Mouse (Mus musculus): ENCODE results near the gene Diaph2. TPM values are rescaled to one million over a fixed set of nuclear protein-coding genes. Genes with fewer than 3 reads are reported as not detected.

Diaph2 gene
- 10.2 and 10.3 TPM in 2 replicates for polyA plus RNA-seq (2014; fragmentation: Nextera tagmentation; extraction: Ambion mirVana)

- H3K9ac ChIP-seq, result peak within 1 kb of the TSS; percentile 56
- peak within 1 kb of the TSS; percentile 52 for H3K4me3 ChIP-seq (ENCODE audit: low read depth, low read length)
- WGBS, result 10% methylated on average over 41 of the region's 49 CpGs
- peak within 1 kb of the TSS; percentile 60 for H3K27ac ChIP-seq (ENCODE audit: low read depth)
- peak; percentile 86 for DNase-seq
- H3K4me2 ChIP-seq, result peak within 1 kb of the TSS; percentile 54
- H3K36me3 ChIP-seq (ENCODE audit: insufficient read depth), result no peaks in the 10 kb centered on the region
- no peaks in the 10 kb centered on the region for H3K4me1 ChIP-seq (ENCODE audit: insufficient read depth)
- no peaks in the 10 kb centered on the region for H3K27me3 ChIP-seq (ENCODE audit: insufficient read depth, low read length)
- no peaks in the 10 kb centered on the region for H3K9me3 ChIP-seq (ENCODE audit: low read depth, low read length)
- no peak for TF ChIP-seq CTCF (IDR thresholded peaks at IDR 0.05; ENCODE audit: low read depth)
- peak; percentile 97 for ATAC-seq (ENCODE audit: insufficient read depth)
These were observed at the start of gene Diaph2 for GRCm38 (mm10) chrX:129749571-129750061. Gene Diaph2, plus strand, starts transcription at chrX:129749742.

DNA sequence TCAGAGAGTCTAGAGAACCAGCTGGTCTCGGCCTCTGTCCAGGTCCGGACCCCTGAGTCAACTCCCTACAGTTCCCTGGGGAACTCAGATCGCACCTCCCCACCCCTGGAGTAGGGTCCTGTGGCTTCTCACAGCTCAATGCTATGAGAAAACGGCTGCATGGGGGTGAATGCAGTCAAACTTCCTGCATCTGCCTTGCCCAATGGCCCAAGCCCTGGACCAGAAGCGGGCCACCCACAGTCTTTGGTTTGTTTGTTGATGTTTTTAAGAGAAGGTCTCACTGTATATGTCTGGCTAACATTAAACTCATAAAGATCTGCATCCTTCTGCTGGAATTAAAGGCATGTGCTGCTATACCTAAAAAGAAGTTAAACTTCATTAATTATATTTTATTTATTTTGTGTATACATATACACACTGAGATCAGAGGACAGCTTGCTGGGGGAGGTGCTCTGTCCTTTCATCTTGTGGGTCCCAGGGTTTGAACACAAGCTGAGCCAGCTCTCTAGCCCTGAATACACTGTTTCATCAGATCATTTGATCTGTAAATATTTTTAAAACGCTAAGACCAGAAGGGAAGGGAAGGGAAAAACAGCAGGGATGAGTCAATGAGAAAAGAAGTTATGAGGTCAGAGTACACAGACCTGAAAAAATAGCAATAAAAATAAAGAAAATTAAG lies 47.8 kb upstream of the Diaph2 start:
- H3K36me3 ChIP-seq (ENCODE audit: insufficient read depth), result no peaks in the 10 kb centered on the region
- no peaks in the 10 kb centered on the region for H3K27me3 ChIP-seq (ENCODE audit: insufficient read depth, low read length)
- no peaks in the 10 kb centered on the region for H3K9me3 ChIP-seq (ENCODE audit: low read depth, low read length)
- H3K4me1 ChIP-seq (ENCODE audit: insufficient read depth), result no peaks in the 10 kb centered on the region
- no peak for TF ChIP-seq CTCF (IDR thresholded peaks at IDR 0.05; ENCODE audit: low read depth)
- DNase-seq (peak; percentile 63), ATAC-seq (ENCODE audit: insufficient read depth) (peak; percentile 97)
- no peak overlapping the region for H3K4me3 ChIP-seq (ENCODE audit: low read depth, low read length)
- no peak overlapping the region for H3K9ac ChIP-seq
- no peak overlapping the region for H3K27ac ChIP-seq (ENCODE audit: low read depth)
- WGBS, result 22% methylated on average over 6 of the region's 6 CpGs
- no peak overlapping the region for H3K4me2 ChIP-seq

GRCm38 (mm10) chrX:129709656-129710055 lies 39.9 kb upstream of the Diaph2 start:
- H3K4me1 ChIP-seq (ENCODE audit: insufficient read depth), result no peaks in the 10 kb centered on the region
- H3K36me3 ChIP-seq (ENCODE audit: insufficient read depth), result no peaks in the 10 kb centered on the region
- H3K27me3 ChIP-seq (ENCODE audit: insufficient read depth, low read length), result no peaks in the 10 kb centered on the region
- no peak for TF ChIP-seq CTCF (IDR thresholded peaks at IDR 0.05; ENCODE audit: low read depth)
- ATAC-seq (ENCODE audit: insufficient read depth) (no peak), DNase-seq (no peak)
- H3K9ac ChIP-seq, result no peak overlapping the region
- no peaks in the 10 kb centered on the region for H3K9me3 ChIP-seq (ENCODE audit: low read depth, low read length)
- H3K4me3 ChIP-seq (ENCODE audit: low read depth, low read length), result no peak overlapping the region
- no peak overlapping the region for H3K4me2 ChIP-seq
- 52% methylated on average over 2 of the region's 2 CpGs for WGBS
- no peak overlapping the region for H3K27ac ChIP-seq (ENCODE audit: low read depth)

DNA sequence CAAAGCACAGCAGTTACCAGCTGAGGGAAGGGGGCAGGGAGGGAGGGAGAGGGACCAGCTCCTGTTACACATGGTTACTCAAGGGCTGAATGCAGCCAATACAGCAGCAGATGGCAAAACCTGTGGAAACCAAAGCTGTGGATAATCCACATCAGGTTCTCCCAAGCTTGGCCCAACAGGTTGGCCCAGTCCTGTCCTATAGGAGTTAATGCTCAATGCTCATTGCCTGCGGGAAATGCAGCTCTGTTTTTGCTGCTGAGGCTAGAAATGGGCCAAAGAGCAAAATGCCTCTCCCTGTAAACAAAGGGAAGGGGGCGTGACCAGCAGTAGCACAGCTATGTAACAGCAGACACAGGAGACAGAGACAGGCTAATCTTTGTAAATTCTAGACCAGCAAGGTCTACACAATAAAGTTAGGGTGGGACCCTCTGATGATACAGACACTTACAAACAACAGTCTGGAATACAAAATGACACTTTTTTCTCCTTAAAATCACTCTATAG lies 20.8 kb upstream of the Diaph2 start:
- H3K4me3 ChIP-seq (ENCODE audit: low read depth, low read length), result no peak overlapping the region
- H3K27me3 ChIP-seq (ENCODE audit: insufficient read depth, low read length), result no peaks in the 10 kb centered on the region
- H3K4me2 ChIP-seq, result no peak overlapping the region
- ATAC-seq (ENCODE audit: insufficient read depth), result no peak
- TF ChIP-seq CTCF (IDR thresholded peaks at IDR 0.05; ENCODE audit: low read depth), result no peak
- no peaks in the 10 kb centered on the region for H3K9me3 ChIP-seq (ENCODE audit: low read depth, low read length)
- H3K4me1 ChIP-seq (ENCODE audit: insufficient read depth), result no peaks in the 10 kb centered on the region
- no peak for DNase-seq
- H3K36me3 ChIP-seq (ENCODE audit: insufficient read depth), result no peaks in the 10 kb centered on the region
- no peak overlapping the region for H3K27ac ChIP-seq (ENCODE audit: low read depth)
- WGBS, result 57% methylated on average over 2 of the region's 2 CpGs
- H3K9ac ChIP-seq, result no peak overlapping the region

DNA sequence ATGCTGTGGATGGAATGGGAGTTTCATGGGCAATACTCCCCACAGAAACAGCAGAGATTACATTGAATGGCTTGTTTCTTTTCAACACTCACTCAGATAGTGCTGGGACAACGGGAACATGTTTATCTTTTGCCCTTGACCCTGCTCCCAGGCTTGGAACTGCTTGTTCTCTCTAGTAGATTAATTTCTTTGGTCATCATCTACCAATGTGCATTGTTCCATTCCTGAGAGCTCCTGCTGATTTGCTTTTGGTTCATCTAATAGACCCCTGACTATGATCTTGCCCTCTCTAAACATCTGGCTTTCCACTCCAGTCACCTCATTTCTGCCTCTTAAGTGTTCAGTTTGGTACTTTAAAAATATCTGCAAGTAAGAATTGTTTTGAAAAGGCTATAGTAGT lies 13.0 kb upstream of the Diaph2 start:
- Histone ChIP-seq H3K4me3 (ENCODE audit: low read depth, low read length) (no peak overlapping the region), H3K4me1 (ENCODE audit: insufficient read depth) (no peaks in the 10 kb centered on the region), H3K27ac (ENCODE audit: low read depth) (no peak overlapping the region), H3K4me2 (no peak overlapping the region), H3K9me3 (ENCODE audit: low read depth, low read length) (no peaks in the 10 kb centered on the region), H3K27me3 (ENCODE audit: insufficient read depth, low read length) (no peaks in the 10 kb centered on the region), H3K36me3 (ENCODE audit: insufficient read depth) (no peaks in the 10 kb centered on the region), H3K9ac (no peak overlapping the region)
- 4% methylated on average over 1 of the region's 1 CpGs for WGBS
- ATAC-seq (ENCODE audit: insufficient read depth) (peak; percentile 60; the same call in 1 of the 2 replicates), DNase-seq (peak; percentile 51)
- TF ChIP-seq CTCF (IDR thresholded peaks at IDR 0.05; ENCODE audit: low read depth), result no peak

DNA sequence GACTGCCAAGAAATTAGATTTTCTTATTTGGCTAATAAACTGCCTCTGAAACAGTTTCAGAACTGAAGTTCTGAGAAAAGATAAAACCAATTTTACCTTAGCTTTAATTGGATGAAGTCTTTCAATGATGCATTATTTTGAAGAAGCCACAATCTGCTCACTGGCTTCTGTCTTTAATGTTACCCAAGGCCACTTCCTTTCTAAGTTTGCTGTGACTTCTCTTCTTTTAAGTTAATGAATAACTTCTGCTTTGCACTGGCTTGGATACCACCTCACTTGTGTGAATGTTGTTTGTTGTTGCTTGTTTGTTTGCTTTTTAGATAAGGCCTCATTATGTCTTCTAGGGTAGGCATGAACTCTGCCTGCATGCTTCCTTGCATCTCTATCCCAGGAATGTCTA lies 10.3 kb upstream of the Diaph2 start:
- Histone ChIP-seq H3K9ac (no peak overlapping the region), H3K4me2 (no peak overlapping the region), H3K27me3 (ENCODE audit: insufficient read depth, low read length) (no peaks in the 10 kb centered on the region), H3K4me1 (ENCODE audit: insufficient read depth) (no peaks in the 10 kb centered on the region), H3K4me3 (ENCODE audit: low read depth, low read length) (no peak overlapping the region), H3K27ac (ENCODE audit: low read depth) (no peak overlapping the region), H3K9me3 (ENCODE audit: low read depth, low read length) (no peaks in the 10 kb centered on the region), H3K36me3 (ENCODE audit: insufficient read depth) (no peaks in the 10 kb centered on the region)
- no peak for DNase-seq
- ATAC-seq (ENCODE audit: insufficient read depth), result no peak
- no peak for TF ChIP-seq CTCF (IDR thresholded peaks at IDR 0.05; ENCODE audit: low read depth)

- ATAC-seq (ENCODE audit: insufficient read depth), result no peak
These were observed 6.6 kb upstream of the Diaph2 start for GRCm38 (mm10) chrX:129742981-129743380.

More at GRCm38 (mm10) chrX:129742981-129743380, 6.6 kb upstream of the Diaph2 start:
- H3K27me3 ChIP-seq (ENCODE audit: insufficient read depth, low read length), result no peaks in the 10 kb centered on the region
- H3K4me2 ChIP-seq, result no peak overlapping the region
- H3K9ac ChIP-seq, result no peak overlapping the region
- H3K36me3 ChIP-seq (ENCODE audit: insufficient read depth), result no peaks in the 10 kb centered on the region
- no peaks in the 10 kb centered on the region for H3K9me3 ChIP-seq (ENCODE audit: low read depth, low read length)
- H3K4me1 ChIP-seq (ENCODE audit: insufficient read depth), result no peaks in the 10 kb centered on the region
- DNase-seq, result no peak
- no peak overlapping the region for H3K27ac ChIP-seq (ENCODE audit: low read depth)
- TF ChIP-seq CTCF (IDR thresholded peaks at IDR 0.05; ENCODE audit: low read depth), result no peak
- H3K4me3 ChIP-seq (ENCODE audit: low read depth, low read length), result no peak overlapping the region
- 82% methylated on average over 3 of the region's 3 CpGs for WGBS
